Mouse (Mus musculus) granulocyte monocyte progenitor cell, adult 5-6 weeks (primary cell): ENCODE data around the gene Washc1. TPM values are rescaled to one million over a fixed set of nuclear protein-coding genes. Genes with fewer than 3 reads are reported as not detected.
"Not testable (repeated sequence)": the region's sequence is repeated elsewhere in the genome, so short reads cannot be mapped to it uniquely, and the experiment has no call there.

Experiments used
- ATAC-seq: replicated peaks from 2 replicates; pipeline ENCODE4 v1.8.0; 2016; ENCODE audit warnings: mild to moderate bottlenecking, moderate TSS enrichment, inconsistent platforms; ENCODE audit not compliant: poor library complexity, severe bottlenecking
- total RNA-seq, 2 experiments: library from RNA; stranded (forward) in 1 of 2; stranded (reverse) in 1 of 2; fragments of 200-712, 200-1000 nt in 1 of 2; fragments of >200 nt in 1 of 2; fragmentation: Nextera tagmentation in 1 of 2; gene quantifications; 2 replicates each; pipeline ENCODE4 v1.2.3; 2014 to 2017

Washc1 gene
- total RNA-seq, 2 experiments from 2014 or later, result 22.5 to 28.6 TPM

DNA sequence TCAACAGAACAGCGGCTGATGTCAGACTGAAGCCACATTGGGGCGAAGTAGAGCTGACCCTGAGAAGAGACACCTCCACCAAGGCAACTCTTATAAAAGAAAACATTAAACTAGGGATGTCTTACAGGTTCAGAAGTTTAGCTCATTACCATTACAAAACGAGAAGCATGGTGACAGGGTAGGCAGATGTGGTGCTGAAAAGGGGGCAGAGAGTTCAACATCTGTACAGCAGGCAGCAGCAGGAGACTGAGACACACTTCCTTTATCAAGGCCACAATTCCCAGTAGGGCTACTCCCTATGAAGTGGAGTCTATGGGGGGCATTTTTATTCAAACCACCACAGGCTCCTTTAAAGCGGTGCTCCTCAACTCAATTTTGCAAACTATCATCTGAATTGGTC lies 3.1 kb upstream of the Washc1 start:
- no peak for ATAC-seq

DNA sequence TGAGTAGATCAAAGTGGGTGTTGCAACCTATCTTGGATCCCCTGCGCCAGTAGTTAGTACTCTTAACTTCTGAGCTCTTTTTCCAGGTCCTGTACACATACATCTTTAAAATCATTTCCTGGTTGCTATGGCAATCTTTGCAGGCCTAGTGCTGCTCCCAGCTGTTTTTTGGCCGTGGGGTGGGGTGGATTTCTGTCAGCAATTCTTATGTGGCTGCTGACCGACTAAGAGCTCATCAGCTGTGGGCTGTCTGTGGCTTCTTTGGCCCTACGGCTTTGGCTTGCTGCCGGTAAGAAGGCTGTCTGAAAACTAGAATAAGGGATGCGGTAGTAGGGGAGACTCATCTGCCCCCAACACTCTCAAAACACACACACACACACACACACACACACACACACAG lies 599 bp upstream of the Washc1 start:
- ATAC-seq, result peak; percentile 7

GRCm38 (mm10) chr17:66112166-66112565 lies 821 bp downstream of the Washc1 start:
- no peak for ATAC-seq

GRCm38 (mm10) chr17:66118991-66119390 lies 7.6 kb downstream of the Washc1 start:
- ATAC-seq, result no peak

DNA sequence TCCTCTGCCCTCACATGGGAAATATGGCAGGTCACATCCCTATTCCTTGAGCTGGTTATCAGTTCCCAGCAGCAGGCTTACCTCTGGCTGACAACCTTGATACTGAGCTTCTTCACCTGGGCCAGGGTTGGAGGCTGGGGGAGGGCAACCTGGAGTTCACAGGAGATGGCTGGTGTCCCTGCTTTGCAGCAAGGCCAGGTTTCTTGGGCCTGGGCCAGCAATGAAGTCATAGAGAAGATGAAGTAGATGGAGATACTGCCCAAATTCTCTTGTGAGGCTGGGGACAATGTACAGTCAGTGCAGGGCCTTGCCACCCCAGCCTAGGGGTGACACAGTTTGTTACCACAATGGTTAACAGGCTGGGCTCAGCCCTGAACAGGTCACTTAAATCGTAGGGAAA lies 9.4 kb downstream of the Washc1 start:
- ATAC-seq, result no peak

GRCm38 (mm10) chr17:66123066-66123815 lies 11.9 kb downstream of the Washc1 start, which contains the start of gene Ddx11:
Gene Ddx11, plus strand, starts transcription at chr17:66123520.
- ATAC-seq, result peak; percentile 81

DNA sequence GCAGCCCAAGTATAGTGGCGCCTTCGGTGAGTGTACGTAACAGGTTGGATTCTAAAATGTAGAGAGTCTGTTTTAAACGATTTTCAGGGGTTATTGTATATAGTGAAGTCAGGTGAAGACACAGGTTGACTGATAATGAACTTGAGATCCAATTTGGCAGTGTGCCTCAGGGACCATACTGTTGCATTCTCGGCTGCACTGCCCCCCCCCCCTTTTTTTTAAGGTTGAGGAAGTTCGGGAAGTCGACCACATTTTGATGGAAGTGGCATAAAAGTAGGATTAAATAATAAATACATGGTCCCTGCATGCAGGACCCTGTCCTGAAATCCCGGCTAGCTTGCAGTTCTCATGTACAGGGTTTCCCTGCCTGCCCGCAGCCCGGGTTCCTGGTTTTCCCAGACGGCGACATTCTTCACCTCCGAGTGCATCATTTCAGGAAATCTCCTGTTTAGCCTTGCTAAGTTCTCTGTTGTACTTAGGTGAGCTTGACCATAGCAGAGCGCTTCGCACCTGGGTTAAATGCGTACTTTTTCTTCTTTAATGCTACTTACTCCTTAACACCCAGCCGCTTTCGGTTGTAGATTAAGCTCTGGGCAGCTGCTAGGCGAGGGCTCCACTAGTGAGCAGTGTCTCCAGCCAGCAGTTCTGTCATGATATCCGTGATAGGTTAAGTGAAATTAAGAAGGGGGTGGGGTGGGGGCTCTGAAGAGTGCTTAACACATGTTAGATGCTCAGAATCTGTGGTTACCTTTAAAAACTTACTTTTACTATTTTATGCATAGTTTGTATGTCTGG lies 12.7 kb downstream of the Washc1 start:
- peak; percentile 0; the same call in 1 of the 2 replicates for ATAC-seq

- ATAC-seq, result no peak
Measured at GRCm38 (mm10) chr17:66125211-66125610, 13.9 kb downstream of the Washc1 start.

- ATAC-seq, result no peak
Measured at GRCm38 (mm10) chr17:66130371-66130770, 19.0 kb downstream of the Washc1 start.

GRCm38 (mm10) chr17:66131212-66131611 lies 19.9 kb downstream of the Washc1 start:
- ATAC-seq, result peak; percentile 87

DNA sequence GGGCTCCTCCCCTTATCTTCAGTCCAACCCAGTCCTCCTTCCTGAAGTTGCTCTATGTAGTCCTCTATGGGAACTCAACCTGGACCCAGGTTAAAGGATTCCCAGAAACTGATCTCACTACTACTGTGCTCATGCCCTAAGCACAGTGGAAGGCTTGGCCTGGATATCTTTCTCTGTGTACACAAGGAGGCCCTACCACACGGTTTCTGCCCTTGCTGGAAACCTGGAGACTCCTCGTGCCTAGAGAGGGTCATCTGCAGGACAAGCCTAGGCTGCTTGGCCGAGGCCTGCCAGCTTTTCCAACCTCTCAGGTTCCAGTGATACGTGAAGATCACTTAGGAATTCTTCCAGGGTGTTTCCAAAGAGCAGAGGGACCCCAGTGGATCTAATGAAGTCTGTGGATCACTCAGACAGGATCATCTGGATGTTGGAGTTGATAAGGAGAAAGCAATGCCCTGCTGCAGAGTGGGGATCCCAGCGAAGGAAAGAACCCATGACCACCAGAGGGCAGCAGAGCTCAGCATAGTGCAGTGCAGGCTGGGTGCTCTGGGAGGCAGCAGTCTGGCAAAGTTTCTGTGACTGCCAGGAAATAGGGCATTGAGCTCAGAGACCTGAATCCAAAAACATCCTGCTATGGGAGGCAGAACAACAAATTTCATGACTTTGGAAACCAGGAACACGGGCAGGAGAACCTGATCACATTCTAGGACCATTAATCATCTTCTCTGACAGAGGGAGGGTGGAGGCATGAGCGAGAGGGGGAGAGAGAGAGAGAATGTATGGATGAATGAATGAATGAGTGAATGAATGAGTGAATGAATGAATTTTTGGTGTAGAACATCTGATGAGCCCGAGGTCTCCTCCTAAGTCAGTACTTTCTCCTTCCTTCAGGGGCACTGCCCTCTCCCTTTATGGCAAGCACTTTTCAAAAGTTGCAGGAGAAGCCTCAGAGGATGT lies 41.6 kb downstream of the Washc1 start:
- peak; percentile 75 for ATAC-seq

DNA sequence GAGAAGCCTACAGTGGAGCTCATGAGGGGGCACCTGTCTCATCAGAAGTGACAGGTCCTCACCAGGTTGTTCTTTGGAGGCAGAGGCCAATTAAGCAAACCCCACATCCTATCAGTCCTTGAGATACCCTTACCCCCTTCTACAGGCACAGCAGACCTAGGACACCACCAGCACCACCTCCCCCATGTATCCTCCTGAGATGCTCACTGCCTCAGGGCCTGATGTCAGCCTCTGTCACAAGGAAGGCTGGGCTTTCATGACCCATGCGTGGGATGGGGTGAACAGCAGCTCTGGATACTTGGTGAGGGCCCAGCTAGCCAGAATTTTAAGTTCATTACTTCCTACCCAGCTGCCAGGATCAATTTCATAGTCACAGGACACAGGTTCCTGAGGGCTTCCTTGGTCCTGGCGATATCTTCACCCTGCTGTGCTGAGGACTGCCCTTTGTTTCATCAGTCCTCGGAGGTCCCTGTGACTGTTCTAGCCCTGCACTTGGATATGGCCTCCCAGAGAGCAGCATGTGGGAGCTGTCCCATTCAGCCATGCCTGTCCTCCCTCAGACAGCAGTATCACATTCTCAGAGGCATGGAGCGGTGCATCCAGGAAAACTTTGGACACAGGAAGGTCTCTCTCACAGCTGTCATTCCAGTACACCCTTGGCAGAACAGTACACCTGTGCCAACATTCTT lies 42.5 kb downstream of the Washc1 start:
- ATAC-seq, result not testable (repeated sequence)

GRCm38 (mm10) chr17:66154876-66155275 lies 43.5 kb downstream of the Washc1 start:
- no peak for ATAC-seq

DNA sequence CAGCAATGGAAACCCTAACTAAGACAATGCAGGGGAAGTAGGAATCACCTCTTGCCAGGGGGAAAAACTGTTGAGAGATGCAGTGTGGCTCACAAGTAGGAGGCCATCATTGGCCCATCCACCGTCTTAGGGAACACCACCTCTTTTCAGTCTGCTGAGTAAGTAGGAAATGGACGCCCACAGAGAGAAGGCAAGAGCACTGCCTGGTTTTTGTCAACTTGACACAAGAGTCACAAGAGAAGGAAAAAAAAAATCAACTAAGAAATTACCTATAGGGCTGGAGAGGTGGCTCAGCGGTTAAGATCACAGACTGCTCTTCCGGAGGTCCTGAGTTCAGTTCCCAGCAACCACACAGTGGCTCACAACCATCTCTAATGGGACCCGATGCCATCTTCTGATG lies 46.9 kb downstream of the Washc1 start:
- no peak for ATAC-seq

GRCm38 (mm10) chr17:66167141-66167540 lies 55.8 kb downstream of the Washc1 start:
- not testable (repeated sequence) for ATAC-seq

Other genes starting within 250 kb of the Washc1 start
- gene Ralbp1, start 225.7 kb upstream of the Washc1 start, total RNA-seq (2014; fragmentation: Nextera tagmentation), result 40.5 and 41.4 TPM in 2 replicates
- gene Ralbp1, start 225.7 kb upstream of the Washc1 start, total RNA-seq (2017), result 71.5 and 76.3 TPM in 2 replicates
- gene Twsg1, start 160.3 kb upstream of the Washc1 start, total RNA-seq (2014; fragmentation: Nextera tagmentation), result 13.2 and 28.0 TPM in 2 replicates
- gene Twsg1, start 160.3 kb upstream of the Washc1 start, total RNA-seq (2017), result 10.5 and 10.8 TPM in 2 replicates
- gene Ankrd12, start 34.5 kb upstream of the Washc1 start, total RNA-seq (2014; fragmentation: Nextera tagmentation), result 63.2 and 66.1 TPM in 2 replicates
- 44.9 and 62.0 TPM in 2 replicates for gene Ankrd12, start 34.5 kb upstream of the Washc1 start, total RNA-seq (2017)
- gene Ndufv2, start 10.0 kb upstream of the Washc1 start, total RNA-seq (2014; fragmentation: Nextera tagmentation), result 203 and 207 TPM in 2 replicates
- 229 and 314 TPM in 2 replicates for gene Ndufv2, start 10.0 kb upstream of the Washc1 start, total RNA-seq (2017)
- 21.8 and 28.2 TPM in 2 replicates for gene Ddx11, start 12.0 kb downstream of the Washc1 start, total RNA-seq (2014; fragmentation: Nextera tagmentation)
- 21.5 and 24.0 TPM in 2 replicates for gene Ddx11, start 12.0 kb downstream of the Washc1 start, total RNA-seq (2017)